Mouse (Mus musculus) inflammation-experienced regulatory T-cells (primary cell): Measurements from ENCODE around the gene Spryd3. TPM values are rescaled to one million over a fixed set of nuclear protein-coding genes. Genes with fewer than 3 reads are reported as not detected.

Experiments used
- polyA plus RNA-seq, 2 experiments: library from polyadenylated mRNA; unstranded; fragments of 100-300 nt; shearing (Covaris generic); gene quantifications; one replicate each; pipeline ENCODE4 v1.2.1; 2017

Spryd3 gene
- polyA plus RNA-seq = 10 to 100 TPM; 55.1 to 62.1 TPM

DNA sequence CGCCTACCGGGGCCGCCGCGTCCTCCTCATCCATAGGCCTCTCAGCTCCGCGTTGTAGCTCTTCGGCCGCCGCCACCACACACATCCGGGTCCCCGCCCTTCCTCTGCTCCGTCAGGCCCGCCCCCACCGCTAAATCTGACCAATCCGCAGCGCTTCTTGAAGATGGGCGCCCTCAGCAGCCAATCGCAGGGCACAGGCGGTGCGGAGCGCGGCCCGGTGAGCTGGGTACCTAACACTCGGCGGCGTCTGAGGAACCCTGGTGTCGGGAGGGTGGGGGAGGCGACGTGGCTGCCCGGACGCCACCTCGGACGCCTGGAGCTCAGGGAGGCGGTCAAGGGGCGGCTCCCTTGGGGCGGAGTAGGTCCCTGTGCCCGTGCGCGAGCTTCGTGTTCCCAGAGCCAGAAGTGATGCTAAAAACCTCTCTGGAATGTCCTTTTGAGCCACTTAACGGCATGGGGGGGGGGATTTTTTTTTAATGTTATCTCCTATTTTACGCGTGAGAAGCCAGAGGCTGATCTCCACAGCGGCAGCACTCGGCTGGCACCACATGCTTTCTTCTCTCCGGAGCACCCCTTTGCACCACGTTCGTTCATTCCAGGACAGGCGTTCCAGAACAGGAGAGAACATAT lies at the start of gene Spryd3:
Spryd3 (minus strand) TSS at position 106 of the 630 bp plus-strand sequence.

GRCm38 (mm10) chr15:102150301-102151135 lies 14.5 kb upstream of the Spryd3 start, which contains the start of gene Soat2:
Gene Soat2, plus strand, starts transcription at chr15:102150526.

DNA sequence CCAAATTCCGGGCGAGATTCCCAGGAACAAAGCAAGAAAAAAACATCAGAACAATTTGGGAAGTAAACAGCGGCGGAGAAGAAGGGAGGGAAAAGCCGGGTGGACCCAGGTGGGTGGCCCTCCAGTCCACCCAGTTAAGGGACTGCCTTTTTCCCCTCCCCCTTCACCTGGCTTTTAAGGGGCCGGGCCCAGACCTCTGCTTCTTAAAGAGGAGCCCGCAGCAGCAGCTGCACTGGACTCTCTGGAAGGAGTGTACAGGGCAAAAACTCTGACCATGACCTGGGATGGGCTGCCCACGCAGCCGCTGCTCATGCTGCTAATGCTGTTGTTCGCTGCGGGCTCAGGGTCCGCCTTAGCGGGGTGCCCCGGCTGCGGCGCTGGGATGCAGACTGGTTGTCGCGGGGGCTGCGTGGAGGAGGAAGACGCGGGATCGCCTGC lies 8.3 kb upstream of the Spryd3 start, which contains the start of gene Igfbp6:
Igfbp6 (plus strand) TSS at position 89 of the 438 bp plus-strand sequence.

GRCm38 (mm10) chr15:102100161-102100981 lies 35.7 kb downstream of the Spryd3 start, which contains the start of gene Tns2:
Gene Tns2, plus strand, starts transcription at chr15:102100413.

GRCm38 (mm10) chr15:102073559-102074069 lies 62.4 kb downstream of the Spryd3 start, which contains the start of gene Eif4b:
Gene Eif4b, plus strand, starts transcription at chr15:102073773.

Other genes with a start within 250 kb of the Spryd3 start
- gene Krt76, start 243.3 kb downstream of the Spryd3 start, polyA plus RNA-seq = under 1 TPM in 1 of 2 experiments, not detected in 1; 0.61 TPM
- gene Krt4, start 211.5 kb downstream of the Spryd3 start, polyA plus RNA-seq = under 1 TPM; 0.07 to 0.56 TPM
- gene Krt79, start 195.9 kb downstream of the Spryd3 start, polyA plus RNA-seq = 1 to 10 TPM in 1 of 2 experiments, not detected in 1; 4.3 TPM
- gene Krt78, start 181.9 kb downstream of the Spryd3 start, polyA plus RNA-seq = not detected
- 1 to 10 TPM; 1.7 to 2.4 TPM for gene Krt8, start 131.8 kb downstream of the Spryd3 start, polyA plus RNA-seq
- gene Krt18, start 108.1 kb downstream of the Spryd3 start, polyA plus RNA-seq = 1 to 10 TPM in 1 of 2 experiments, under 1 TPM in 1; 0.71 to 6.2 TPM
- 10 to 100 TPM; 96.9 to 97.9 TPM for gene Eif4b, start 62.5 kb downstream of the Spryd3 start, polyA plus RNA-seq
- 1 to 10 TPM; 2.7 to 3.6 TPM for gene Tns2, start 35.8 kb downstream of the Spryd3 start, polyA plus RNA-seq
- 1 to 10 TPM in 1 of 2 experiments, not detected in 1; 1.7 TPM for gene Igfbp6, start 8.1 kb upstream of the Spryd3 start, polyA plus RNA-seq
- 1 to 10 TPM; 2.2 TPM for gene Soat2, start 14.3 kb upstream of the Spryd3 start, polyA plus RNA-seq
- 100 to 1,000 TPM in 1 of 2 experiments, 10 to 100 TPM in 1; 94.4 to 103 TPM for gene Zfp740, start 67.0 kb upstream of the Spryd3 start, polyA plus RNA-seq
- gene Csad, start 68.5 kb upstream of the Spryd3 start, polyA plus RNA-seq = 10 to 100 TPM; 23.9 to 26.0 TPM
- 1,000 to 10,000 TPM; 1,270 to 1,388 TPM for gene Itgb7, start 95.7 kb upstream of the Spryd3 start, polyA plus RNA-seq
- 10 to 100 TPM; 37.3 to 41.8 TPM for gene Rarg, start 121.3 kb upstream of the Spryd3 start, polyA plus RNA-seq
- gene Gm9918, start 134.3 kb upstream of the Spryd3 start, polyA plus RNA-seq = under 1 TPM in 1 of 2 experiments, not detected in 1; 0.34 TPM
- 100 to 1,000 TPM; 101 to 121 TPM for gene Mfsd5, start 143.2 kb upstream of the Spryd3 start, polyA plus RNA-seq
- gene Espl1, start 160.0 kb upstream of the Spryd3 start, polyA plus RNA-seq = 1 to 10 TPM in 1 of 2 experiments, under 1 TPM in 1; 0.60 to 1.9 TPM
- 100 to 1,000 TPM; 410 to 478 TPM for gene Pfdn5, start 189.9 kb upstream of the Spryd3 start, polyA plus RNA-seq
- gene Myg1, start 195.5 kb upstream of the Spryd3 start, polyA plus RNA-seq = 10 to 100 TPM; 81.7 to 90.3 TPM
- gene Aaas, start 214.5 kb upstream of the Spryd3 start, polyA plus RNA-seq = 10 to 100 TPM; 50.8 to 79.0 TPM
- gene Sp7, start 230.9 kb upstream of the Spryd3 start, polyA plus RNA-seq = under 1 TPM in 1 of 2 experiments, not detected in 1; 0.33 TPM